Mouse (Mus musculus) E14TG2a.4 (cell line): ENCODE data around the gene Tbc1d22a.

ENCODE experiments used
- CTCF ChIP-seq: conservative IDR thresholded peaks from 2 replicates; pipeline ENCODE4 v1.5.1; 2014; ENCODE audit warnings: low read length
- NANOG ChIP-seq: IDR thresholded peaks from 2 replicates; pipeline ENCODE4 v1.6.1; 2014; ENCODE audit warnings: borderline replicate concordance, low read length, mixed read lengths

DNA sequence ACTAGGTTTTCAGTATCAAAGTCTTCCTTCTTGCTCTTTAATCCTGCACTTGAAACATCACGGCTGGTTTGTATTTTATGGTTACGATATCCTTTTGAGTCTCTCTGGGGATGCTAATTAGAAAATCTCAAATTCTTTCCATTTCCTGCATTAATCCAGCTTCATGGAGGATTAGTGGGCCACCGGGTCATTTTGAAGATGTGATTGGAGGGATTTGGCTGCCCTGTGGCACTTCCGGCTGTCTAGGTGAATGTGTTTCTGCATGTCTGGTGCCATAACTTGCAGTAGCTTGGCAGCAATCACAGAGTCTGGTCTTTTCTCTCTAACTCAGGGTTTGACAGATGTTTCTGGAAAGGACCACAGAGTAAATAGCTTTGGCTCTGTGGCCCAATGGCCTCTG is 305.9 kb downstream of the Tbc1d22a start:
- TF ChIP-seq CTCF (no peak), NANOG (no peak)
